Mouse (Mus musculus): ENCODE results near the gene Slc25a40.
A peak's percentile ranks its signal among the peaks of the same experiment; 100 is the strongest.

Gene Slc25a40

DNA sequence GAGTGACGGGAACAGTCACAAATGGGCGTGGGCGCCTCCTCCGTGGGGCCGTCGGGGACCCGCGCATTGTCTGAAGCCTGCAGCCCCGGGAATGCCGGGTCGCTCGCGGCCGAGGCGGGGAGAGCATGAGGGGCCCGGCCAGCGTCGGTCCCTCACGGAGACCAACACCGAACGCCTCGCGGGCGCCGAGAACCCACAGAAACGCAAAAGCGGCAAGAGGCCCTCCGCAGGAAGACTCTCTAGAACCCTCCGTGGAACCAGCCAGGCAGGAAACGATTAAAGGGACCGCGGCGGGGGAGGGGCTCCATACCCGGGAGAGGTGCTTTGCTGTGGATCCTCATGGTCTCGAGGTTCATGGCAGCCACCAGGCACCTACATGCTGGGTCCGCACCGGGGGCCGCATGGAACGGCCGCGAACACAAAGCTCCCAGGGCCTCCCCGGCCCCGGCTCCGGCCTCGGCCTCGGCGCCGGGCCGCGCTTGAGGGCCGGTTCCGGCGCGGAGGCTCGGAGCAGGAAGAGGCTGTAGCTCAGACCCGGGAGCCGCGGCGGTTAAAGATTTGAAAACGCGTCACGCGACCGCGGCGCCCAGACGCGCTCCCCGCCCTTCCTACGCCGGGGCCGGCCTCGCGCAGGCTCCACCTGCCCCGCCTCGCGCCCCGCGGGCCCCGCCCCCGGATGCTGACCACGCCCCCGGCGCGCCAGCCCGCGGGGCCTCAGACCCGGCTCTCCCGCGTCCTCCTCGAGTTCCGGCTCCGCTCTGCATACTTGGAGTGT lies at the start of gene Slc25a40, which contains the start of gene Dbf4:
Gene Slc25a40 (plus strand): TSS at position 694 of the 775 bp plus-strand sequence.
Gene Dbf4 (minus strand): TSS at position 560 of the 775 bp plus-strand sequence.
- peak; percentile 86 for DNase-seq (ENCODE audit: low read depth, low spot score)

DNA sequence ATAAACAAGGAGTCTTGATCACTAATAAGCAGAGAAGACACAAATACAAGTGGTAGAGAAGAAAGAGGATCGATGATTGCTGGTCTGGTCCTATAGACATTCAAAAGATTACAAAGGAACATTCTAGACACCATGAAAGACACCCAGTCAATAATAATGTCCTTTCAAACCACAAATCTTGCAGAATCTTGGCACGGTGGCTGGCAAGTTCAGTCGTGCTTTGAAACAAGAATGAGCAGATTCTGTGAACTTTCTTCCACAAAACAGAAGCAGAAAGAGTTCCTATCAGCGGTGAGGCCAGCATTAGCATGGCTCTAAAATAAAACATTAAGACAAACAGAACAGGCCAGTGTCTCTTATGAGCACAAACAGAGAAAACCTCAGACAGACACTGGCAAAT lies 49.2 kb upstream of the Slc25a40 start:
- DNase-seq (ENCODE audit: low read depth, low spot score): no peak

DNA sequence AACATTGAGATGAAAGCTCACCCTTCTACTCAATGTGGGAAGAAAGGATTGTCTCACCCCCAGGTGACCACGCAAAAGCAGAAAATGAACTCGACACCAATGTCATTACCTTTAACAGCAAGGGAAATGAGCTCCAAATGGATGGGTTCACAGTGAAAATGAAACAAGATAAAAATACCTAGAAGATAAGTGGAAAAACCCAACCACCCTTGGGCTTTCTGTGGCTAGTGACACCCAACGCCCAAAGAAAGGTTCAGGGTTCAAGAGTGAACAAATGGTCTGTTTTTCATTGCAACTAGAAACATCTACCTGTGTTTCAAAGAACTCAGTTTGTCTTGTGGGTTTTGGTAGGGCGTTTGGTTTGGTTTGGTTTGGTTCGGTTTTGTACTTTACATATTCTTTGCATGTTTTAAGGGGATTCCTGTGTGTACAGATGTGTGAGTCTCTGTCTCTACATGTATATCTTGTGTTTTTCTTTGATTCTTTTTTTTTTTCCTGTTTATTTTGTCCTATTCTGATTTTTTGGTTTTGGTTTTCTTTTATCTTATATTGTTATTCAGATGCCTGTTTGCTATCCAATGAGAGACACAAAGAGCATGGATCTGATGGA lies 48.2 kb upstream of the Slc25a40 start:
- no peak for DNase-seq (ENCODE audit: low read depth, low spot score)

DNA sequence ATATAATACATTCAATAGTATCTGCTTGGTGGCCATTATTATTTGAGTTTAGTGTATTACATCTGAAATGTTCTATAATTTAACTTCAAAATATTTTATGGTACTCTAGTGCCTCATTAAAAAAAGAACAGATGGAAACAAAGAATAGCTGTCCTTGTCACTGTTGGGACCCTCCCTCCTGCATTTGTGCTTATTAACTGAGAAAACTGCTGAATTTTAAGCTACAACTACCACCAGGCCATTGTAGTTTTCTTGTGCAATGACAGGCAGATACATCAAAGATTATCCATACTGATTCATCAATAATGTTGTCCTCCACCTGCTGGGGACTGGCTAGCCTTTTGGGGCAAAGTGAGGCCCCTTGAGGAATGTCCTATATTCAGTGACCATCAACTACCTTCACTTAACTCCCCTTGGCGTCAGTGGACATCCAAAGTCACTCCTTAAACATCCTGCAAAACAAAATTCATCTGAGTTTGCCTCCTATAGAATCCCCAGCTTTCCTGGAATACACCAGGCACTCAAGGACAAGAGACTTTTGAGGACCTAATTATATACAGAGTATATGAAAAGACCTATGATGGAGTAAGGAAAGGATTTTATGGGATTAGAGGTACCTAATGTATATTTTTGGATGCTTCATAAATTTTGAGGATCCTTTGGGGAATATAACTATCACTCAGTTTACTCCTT lies 28.6 kb upstream of the Slc25a40 start:
- DNase-seq (ENCODE audit: low read depth, low spot score): no peak

DNA sequence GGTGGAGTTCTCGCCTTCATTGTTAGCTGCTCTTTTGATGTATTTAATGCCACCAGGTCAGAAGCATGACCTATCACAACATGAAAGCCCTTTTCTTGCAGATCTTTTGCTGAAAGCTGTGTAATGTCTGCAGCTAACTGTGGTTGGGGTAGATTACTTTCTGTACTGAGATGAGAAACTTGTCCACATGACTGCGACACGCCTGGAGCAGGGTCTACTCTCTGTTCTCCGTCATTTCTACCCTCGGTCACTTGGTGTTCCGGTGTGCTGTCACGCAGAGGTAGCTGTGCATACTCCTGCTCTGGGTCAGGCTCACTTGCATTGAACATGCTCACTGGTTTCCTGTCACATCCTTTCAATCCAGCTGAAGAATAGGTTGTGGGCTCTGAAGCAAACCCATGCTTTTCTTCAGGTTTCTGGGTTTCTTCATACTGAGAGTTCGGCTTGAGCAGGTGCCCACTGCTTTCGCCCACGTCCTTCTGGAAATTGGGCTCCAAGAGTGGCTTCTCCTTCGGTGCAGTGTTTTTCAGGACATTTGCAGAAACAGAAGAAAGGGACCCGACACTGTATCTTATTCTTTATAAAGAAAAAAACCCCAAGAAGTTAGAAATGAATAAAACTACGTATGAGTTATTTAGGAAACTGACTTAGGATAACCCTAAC lies 24.9 kb upstream of the Slc25a40 start:
- no peak for DNase-seq (ENCODE audit: low read depth, low spot score)

DNA sequence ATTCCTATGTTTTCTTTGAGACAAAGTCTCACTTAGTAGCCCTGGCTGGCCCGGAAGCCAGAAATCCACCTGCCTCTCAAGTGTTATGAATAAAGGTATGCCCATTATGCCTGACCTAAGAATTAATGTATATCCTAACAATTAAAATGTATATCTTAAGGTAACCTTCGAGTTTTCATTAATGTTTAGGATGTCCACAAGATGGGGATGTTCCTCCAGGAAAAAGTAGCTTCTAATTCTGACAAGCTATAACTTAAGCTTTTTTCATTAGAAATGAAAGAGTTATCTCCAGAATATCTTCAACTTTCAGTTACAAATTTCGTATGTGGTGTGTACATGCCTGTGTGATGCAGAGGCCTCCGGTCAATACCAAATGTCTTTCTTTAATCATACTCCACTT lies 13.9 kb upstream of the Slc25a40 start:
- no peak for DNase-seq (ENCODE audit: low read depth, low spot score)

DNA sequence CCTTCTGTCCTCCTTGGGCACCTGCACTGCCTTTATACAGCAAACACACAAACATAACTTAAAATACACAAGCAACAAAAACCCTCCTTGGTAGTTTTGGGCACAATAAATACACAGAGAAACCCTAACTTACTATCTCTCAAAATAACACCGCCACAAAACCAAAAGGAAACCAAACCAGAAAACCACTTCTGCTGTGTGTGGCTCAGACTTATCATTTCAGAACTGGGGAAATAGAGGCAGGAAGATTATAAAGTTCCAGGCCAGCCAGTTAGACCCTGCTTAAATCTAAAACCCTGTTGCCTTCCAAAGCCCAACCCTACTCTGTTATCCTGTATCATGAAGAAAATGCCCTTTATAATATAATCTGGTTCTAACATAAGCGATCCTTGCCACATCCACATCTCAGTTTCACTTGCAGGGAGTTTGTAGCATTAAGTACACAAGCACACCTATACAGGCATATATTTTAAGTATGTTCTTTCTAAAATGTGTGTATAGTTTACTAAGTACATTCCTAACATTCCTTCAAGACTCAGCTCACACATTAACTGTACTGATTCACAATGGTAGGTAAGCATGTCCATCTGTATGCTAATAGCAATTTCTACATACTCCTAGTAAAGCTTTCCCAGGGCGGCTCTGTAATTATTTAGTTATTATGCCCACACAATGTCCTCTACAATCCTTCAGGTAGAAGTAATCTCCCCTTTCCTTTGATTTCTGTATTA lies 5.8 kb upstream of the Slc25a40 start:
- DNase-seq (ENCODE audit: low read depth, low spot score): no peak

DNA sequence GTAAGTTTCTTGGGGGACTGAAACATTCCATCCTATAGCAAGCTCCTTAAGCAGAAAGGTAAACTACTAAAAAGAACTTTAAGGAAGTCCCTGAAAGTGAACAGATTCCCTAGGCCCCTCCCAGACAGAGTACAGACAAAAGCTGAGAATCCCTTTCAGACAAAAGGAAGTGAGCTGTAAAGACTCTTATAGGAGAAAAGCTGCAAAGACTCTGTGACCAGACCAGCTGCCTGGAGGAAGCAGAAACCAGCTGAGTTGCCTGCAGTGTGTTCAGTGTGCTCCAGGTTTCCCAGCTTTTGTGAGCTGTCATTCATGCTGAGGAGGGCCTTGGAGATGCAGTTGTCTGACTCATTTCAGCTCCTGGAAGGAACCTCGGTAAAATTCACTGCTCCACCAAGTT lies 5.2 kb upstream of the Slc25a40 start:
- no peak for DNase-seq (ENCODE audit: low read depth, low spot score)

DNA sequence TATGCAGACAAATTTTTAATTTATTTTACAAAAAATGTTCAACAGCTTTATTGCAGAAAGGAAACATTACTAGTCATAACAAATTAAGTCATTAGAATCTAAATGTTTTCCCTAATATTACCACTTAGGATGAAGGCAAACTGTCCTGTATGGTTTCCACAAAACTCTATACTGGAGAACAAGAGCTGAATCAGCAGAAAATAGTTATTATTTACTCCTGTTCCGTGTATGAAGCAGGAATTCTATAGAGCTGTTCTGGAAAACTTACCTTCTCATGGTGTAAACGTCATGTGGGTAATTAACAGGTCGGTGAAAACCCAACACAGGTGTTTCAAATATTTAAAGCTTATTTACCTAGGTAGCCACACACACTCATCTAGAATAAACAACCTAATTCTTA lies 1.2 kb upstream of the Slc25a40 start:
- no peak for DNase-seq (ENCODE audit: low read depth, low spot score)

DNA sequence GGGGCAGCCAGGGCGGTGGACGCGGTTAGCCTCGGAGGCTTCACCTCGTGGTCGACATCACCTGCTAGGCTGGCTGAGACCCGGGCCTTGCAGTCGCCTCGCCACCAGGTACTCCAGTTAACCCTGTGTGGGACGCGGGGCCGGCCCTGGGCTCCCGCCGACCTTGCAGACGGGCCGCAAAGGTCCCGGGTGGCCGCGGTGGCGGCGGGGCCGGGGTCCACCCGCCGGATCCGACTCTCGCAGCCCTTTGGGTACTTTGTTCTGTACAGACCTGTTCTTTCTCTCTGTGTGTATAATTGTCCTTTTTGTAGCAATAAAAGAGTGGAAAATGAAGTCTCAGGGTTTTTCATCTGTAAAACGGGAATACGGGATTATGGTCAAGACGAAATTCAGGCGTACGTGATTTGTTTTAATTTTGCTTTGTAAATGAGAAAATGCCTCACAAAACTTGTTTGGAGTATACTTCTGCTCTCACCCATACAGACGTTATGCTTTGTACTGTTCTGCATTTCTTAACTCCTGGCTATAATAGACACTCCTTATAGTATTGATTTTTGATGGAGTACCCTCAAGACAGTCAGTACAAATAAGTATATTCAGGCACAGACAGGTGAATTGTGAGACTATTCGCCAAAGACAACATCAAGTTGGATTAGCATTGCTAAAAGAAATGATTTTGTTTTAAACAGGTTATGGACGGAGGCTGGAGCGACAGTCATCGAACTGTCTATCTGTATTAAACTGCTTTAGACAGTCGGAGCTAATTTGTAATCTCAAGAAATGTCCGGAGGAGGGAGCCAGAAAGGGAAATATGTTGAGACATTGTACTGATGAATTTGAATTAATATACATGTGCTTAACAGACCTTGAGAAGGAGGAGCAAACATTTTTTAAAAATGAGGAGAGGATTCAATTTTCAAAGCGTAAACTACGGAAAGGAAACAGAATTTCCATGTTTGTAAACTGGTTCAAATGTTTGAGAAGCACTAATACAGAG lies 580 bp downstream of the Slc25a40 start:
- DNase-seq (ENCODE audit: low read depth, low spot score): no peak

DNA sequence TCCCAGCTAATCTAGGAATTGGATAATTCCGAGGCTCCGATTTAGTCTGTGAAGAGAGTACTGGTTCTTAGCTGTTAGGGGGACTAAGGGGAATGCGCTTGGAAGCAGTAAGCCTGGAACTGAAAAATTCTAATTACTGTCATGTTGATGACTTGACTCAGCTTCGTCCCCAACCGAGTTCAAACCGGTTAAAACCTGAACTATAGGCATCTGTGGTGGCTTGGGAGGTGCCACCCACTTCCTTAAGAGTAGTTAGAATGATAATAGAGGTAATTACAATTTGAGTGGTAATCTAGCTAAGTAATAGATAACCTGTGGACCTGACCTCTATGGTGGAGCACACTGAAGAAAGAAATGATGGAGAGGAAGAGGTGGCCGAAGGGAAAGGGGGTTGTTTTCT lies 1.5 kb downstream of the Slc25a40 start:
- no peak for DNase-seq (ENCODE audit: low read depth, low spot score)

DNA sequence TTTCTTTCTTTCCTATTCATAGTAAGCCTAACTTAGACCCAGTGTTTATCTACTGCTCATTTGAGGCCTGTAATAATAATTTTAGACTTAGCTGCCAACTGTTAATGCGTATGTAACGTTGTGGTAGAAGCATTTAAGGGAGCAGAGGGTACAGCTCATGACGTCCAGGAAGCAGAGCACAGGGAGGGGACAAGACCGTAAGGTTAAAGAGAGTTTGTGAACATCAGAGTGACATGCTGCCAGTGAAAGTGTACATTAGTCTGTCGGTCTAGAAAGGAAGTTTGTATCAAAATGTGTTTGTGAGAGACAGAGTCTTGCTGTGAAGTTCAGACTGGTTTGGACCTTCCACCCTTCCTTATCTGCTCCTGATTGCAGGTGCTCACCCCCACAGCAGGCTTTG lies 3.2 kb downstream of the Slc25a40 start:
- DNase-seq (ENCODE audit: low read depth, low spot score): no peak

DNA sequence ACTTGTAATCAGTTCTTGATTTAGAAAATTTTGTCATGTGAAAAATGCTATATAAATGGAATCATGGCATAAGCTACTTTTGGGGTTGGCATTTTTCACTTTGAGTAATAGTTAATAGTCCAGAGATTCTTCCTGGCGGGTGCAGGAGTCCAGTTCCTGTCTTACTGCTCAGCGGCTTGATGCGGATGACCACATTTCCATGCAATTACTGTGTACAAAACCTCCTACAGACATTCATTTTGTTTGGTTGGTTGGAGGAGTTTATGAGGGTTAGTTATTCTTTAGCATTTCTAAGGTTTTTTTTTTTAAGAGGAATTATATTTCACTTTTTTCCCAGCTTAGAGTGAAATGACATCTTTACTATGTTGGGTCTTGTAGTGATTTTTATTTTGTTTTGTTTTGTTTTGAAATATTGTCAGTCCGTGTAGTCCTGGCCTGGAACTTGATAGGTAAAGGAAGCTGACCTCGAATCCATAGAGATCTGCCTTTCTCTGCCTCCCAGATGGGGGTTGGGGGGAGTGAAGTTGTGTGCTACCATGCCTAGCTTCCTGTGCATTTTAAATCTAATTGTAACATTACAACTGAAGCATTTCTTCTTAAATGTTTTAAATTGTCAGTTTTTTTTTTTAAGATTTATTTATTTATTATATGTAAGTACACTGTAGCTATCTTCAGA lies 15.0 kb downstream of the Slc25a40 start:
- no peak for DNase-seq (ENCODE audit: low read depth, low spot score)

DNA sequence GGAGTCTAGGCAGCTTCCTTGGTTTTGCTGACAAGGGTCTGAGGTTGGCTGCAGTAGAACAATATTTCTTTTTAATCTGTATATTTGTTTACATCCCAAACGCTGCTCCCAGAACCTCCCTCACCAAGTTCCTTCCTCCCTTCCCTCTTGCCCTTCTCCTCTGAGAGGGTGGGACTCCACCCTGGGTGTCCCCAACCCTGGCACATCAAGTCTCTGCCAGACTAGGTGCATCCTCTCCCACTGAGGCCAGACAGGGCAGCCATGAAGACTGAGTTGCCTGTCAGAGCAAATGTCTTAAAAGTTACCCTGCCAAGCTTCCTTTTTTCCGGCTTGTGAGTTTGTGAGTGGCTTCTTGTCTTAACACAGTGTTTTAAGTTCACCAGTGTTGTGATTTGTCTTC lies 16.4 kb downstream of the Slc25a40 start:
- no peak for DNase-seq (ENCODE audit: low read depth, low spot score)

DNA sequence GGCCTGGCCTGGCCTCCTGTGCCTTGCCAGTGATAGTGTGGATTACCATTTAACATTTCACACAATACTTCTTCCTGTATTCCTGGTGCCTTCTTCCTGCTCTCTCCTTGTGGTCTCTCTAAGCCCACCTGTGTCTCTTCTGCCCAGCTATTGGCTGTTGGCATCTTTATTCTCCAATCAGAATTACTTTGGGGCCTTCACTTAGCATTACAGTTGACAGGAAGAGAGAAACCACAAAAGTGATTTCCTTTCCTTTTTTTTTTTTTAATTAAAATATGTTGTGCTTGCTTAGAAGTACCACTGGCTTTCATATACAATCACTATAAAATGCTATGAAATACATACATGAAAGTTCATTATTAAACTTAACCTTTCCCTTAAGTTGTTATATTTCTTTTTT lies 32.9 kb downstream of the Slc25a40 start:
- DNase-seq (ENCODE audit: low read depth, low spot score): no peak

DNA sequence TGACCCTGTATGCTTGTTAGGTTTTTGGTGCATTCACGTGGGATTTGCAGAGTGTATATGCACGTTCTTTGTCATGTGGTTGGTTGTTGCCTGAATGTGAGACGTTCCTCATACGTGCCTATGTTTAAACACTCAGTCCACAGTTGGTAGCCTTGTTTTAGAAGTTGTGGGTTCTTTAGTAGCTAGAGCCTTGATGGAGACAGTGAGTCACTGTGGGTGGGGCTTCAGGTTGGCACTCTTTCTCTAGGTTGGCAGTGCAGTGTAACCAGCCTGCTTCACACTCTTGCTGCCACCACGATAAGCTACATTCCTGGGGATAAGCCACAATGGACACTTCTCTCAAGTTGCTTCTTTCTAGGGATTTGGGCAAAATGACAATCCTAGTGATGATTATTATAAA lies 33.9 kb downstream of the Slc25a40 start:
- DNase-seq (ENCODE audit: low read depth, low spot score): no peak

DNA sequence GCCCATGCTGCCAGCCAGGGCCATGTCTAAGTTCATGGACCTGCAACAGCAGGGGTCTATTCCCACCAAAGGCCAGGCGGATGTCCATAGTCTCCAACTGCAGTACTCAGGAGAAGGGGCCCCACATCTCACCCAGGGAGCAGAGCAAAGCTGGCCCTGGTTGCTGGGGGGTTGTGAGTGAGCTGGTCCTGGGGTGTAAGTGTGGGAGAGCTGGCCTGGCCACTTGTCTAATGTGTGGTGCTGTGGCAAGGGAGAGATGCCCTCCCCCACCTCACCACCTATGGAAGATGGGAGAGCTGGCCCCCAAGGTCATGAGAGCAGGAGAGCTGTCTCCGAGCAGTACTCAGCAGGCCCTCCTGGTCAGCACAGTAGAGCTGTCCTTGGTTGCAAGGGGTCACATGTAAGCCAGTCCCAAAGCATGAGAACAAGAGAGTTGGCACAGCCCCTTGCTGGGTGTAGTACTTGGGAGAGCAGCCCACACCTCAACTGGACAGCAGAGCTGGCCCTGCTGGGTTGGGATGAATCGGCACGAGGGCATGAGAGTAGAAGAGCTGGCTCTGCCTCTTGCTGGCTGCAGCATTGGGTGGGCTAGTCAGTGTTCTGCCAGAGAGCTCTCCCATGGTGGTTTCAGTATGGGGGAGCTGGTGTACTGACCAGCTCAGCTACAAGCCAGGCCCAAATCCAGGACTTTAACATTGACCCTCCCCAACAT lies 65.5 kb downstream of the Slc25a40 start:
- no peak for DNase-seq (ENCODE audit: low read depth, low spot score)

DNA sequence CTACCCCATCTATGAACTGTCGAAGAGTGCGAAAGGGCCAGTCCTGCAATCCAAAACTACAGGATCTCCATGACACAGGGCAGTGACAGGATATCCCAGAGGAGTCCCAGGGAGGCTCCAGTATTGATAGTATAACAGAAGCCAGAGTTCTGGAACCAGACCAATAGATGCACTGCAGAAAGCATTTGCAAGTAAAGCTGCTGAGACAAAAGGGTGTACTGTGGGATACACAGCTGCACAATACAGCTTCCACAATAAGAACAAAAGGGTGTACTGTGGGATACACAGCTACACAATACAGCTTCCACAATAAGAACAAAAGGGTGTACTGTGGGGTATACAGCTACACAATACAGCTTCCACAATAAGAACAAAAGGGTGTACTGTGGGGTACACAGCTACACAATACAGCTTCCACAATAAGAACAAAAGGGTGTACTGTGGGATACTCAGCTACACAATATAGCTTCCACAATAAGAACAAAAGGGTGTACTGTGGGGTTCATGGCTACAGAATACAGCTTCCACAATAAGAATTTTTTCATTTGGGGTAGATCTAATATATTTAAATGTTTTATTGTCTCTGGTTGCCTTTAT lies 66.1 kb downstream of the Slc25a40 start:
- no peak for DNase-seq (ENCODE audit: low read depth, low spot score)
